Mouse (Mus musculus) olfactory bulb, adult 2 months (tissue): ENCODE measurements around the gene Ppp1r9a. TPM values are rescaled to one million over a fixed set of nuclear protein-coding genes. Genes with fewer than 3 reads are reported as not detected.

ENCODE experiments used
- H3K27ac ChIP-seq: fragments of 200-500 bp; 2 replicates; pipeline ENCODE4 v1.5.1; 2012; ENCODE audit warnings: low read depth, low read length; ENCODE audit not compliant: insufficient read depth
- H3K4me1 ChIP-seq: fragments of 200-500 bp; 2 replicates; pipeline ENCODE4 v1.6.1; 2012; ENCODE audit warnings: low read length; ENCODE audit not compliant: control insufficient read depth, insufficient read depth
- H3K4me3 ChIP-seq: fragments of 200-500 bp; 2 replicates; pipeline ENCODE4 v1.5.1; 2012; ENCODE audit warnings: mild to moderate bottlenecking, low read depth, low read length, moderate library complexity; ENCODE audit not compliant: insufficient read depth
- CTCF ChIP-seq: fragments of 200-500 bp; IDR thresholded peaks from 2 replicates; pipeline ENCODE4 v1.5.1; 2012; ENCODE audit warnings: low read depth, mild to moderate bottlenecking, low read length, moderate library complexity; ENCODE audit not compliant: insufficient read depth
- POLR2A ChIP-seq: fragments of 200-500 bp; IDR thresholded peaks from 2 replicates; pipeline ENCODE4 v1.6.1; 2012; ENCODE audit warnings: mild to moderate bottlenecking, low read depth, low read length, moderate library complexity; ENCODE audit not compliant: insufficient read depth
- WGBS: fragments of 180-500 bp; shearing (Covaris S2); methylation state at CpG from one replicate; pipeline ENCODE4 v1.1.7; 2018; 5-methylcytosine and 5-hydroxymethylcytosine counted together
- polyA plus RNA-seq: library from polyadenylated mRNA; stranded (reverse); fragments of >200 nt; gene quantifications from 2 replicates; pipeline ENCODE4 v1.2.4, GENCODE M21; 2012; ENCODE audit warnings: low replicate concordance; ENCODE audit not compliant: missing spikeins, insufficient read depth, insufficient read length

The Ppp1r9a gene
- polyA plus RNA-seq, 1 experiment, result 308 TPM

GRCm38 (mm10) chr6:5008166-5008565 is 105.4 kb downstream of the Ppp1r9a start:
- H3K27ac ChIP-seq, result no peak overlapping the region
- WGBS, result 81% methylated on average over 2 of the region's 2 CpGs
- TF ChIP-seq POLR2A (no peak), CTCF (no peak)
- H3K4me3 ChIP-seq, result no peak overlapping the region
- peaks cover 10% of the 10 kb centered on the region for H3K4me1 ChIP-seq

- no peak overlapping the region for H3K27ac ChIP-seq
- H3K4me3 ChIP-seq, result no peak overlapping the region
- TF ChIP-seq POLR2A (no peak), CTCF (no peak)
- 81% methylated on average over 15 of the region's 15 CpGs for WGBS
- peaks cover 10% of the 10 kb centered on the region for H3K4me1 ChIP-seq
Observed at GRCm38 (mm10) chr6:5008603-5009002, 105.9 kb downstream of the Ppp1r9a start.

- no peak overlapping the region for H3K4me3 ChIP-seq
- no peak overlapping the region for H3K27ac ChIP-seq
- no peak for TF ChIP-seq CTCF
- TF ChIP-seq POLR2A, result no peak
- H3K4me1 ChIP-seq, result peaks cover 11% of the 10 kb centered on the region
- WGBS, result 44% methylated on average over 11 of the region's 11 CpGs
Observed at GRCm38 (mm10) chr6:5010553-5011416, 108.1 kb downstream of the Ppp1r9a start.

- Histone ChIP-seq H3K4me3 (no peak overlapping the region), H3K4me1 (peaks cover 9% of the 10 kb centered on the region), H3K27ac (no peak overlapping the region)
- TF ChIP-seq POLR2A, result no peak
- TF ChIP-seq CTCF, result no peak
- 73% methylated on average over 4 of the region's 4 CpGs for WGBS
Observed at GRCm38 (mm10) chr6:5012794-5013193, 110.1 kb downstream of the Ppp1r9a start.

- WGBS, result 61% methylated on average over 6 of the region's 6 CpGs
- Histone ChIP-seq H3K4me1 (peaks cover 9% of the 10 kb centered on the region), H3K4me3 (no peak overlapping the region), H3K27ac (no peak overlapping the region)
- TF ChIP-seq CTCF (no peak), POLR2A (no peak)
Observed at GRCm38 (mm10) chr6:5014567-5014966, 111.8 kb downstream of the Ppp1r9a start.

- TF ChIP-seq POLR2A (no peak), CTCF (no peak)
- WGBS, result 87% methylated on average over 2 of the region's 2 CpGs
- H3K27ac ChIP-seq, result no peak overlapping the region
- no peak overlapping the region for H3K4me3 ChIP-seq
- H3K4me1 ChIP-seq, result peaks cover 9% of the 10 kb centered on the region
Observed at GRCm38 (mm10) chr6:5015173-5015572, 112.5 kb downstream of the Ppp1r9a start.

- TF ChIP-seq CTCF, result no peak
- no peak for TF ChIP-seq POLR2A
- Histone ChIP-seq H3K4me1 (peaks cover 5% of the 10 kb centered on the region), H3K4me3 (no peak overlapping the region), H3K27ac (no peak overlapping the region)
- WGBS, result 96% methylated on average over 6 of the region's 6 CpGs
Observed at GRCm38 (mm10) chr6:5017945-5018511, 115.3 kb downstream of the Ppp1r9a start.

GRCm38 (mm10) chr6:5019208-5019607 is 116.5 kb downstream of the Ppp1r9a start:
- peaks cover 5% of the 10 kb centered on the region for H3K4me1 ChIP-seq
- no peak overlapping the region for H3K4me3 ChIP-seq
- no peak overlapping the region for H3K27ac ChIP-seq
- WGBS, result 66% methylated on average over 5 of the region's 5 CpGs
- TF ChIP-seq CTCF, result no peak
- TF ChIP-seq POLR2A, result no peak

- H3K4me1 ChIP-seq, result peaks cover 2% of the 10 kb centered on the region; the same call in 1 of the 2 replicates
- TF ChIP-seq CTCF, result no peak
- TF ChIP-seq POLR2A, result no peak
- no peak overlapping the region for H3K27ac ChIP-seq
- H3K4me3 ChIP-seq, result no peak overlapping the region
- 96% methylated on average over 2 of the region's 2 CpGs for WGBS
Observed at GRCm38 (mm10) chr6:5019969-5020368, 117.3 kb downstream of the Ppp1r9a start.

- Histone ChIP-seq H3K4me3 (no peak overlapping the region), H3K4me1 (no peaks in the 10 kb centered on the region), H3K27ac (no peak overlapping the region)
- WGBS, result 100% methylated on average over 1 of the region's 1 CpGs
- TF ChIP-seq POLR2A (no peak), CTCF (no peak)
Observed at GRCm38 (mm10) chr6:5020510-5020909, 117.8 kb downstream of the Ppp1r9a start.
